Mouse (Mus musculus) left cerebral cortex, adult 11 months (tissue): ENCODE measurements around the gene Nol10.
"Not testable (repeated sequence)": the region's sequence is repeated elsewhere in the genome, so short reads cannot be mapped to it uniquely, and the experiment has no call there.

Experiments
- DNase-seq: peaks from one replicate; pipeline ENCODE4 v3.0.0; 2022; ENCODE audit warnings: low spot score

The Nol10 gene

GRCm38 (mm10) chr12:17459223-17459622, 111.0 kb downstream of the Nol10 start:
- DNase-seq, result not testable (repeated sequence)

GRCm38 (mm10) chr12:17463706-17464105, 115.4 kb downstream of the Nol10 start:
- no peak for DNase-seq

GRCm38 (mm10) chr12:17464550-17464949, 116.3 kb downstream of the Nol10 start:
- DNase-seq, result not testable (repeated sequence)

GRCm38 (mm10) chr12:17466791-17467190, 118.5 kb downstream of the Nol10 start:
- no peak for DNase-seq

GRCm38 (mm10) chr12:17468359-17468758, 120.1 kb downstream of the Nol10 start:
- DNase-seq, result no peak

- no peak for DNase-seq
Observed at GRCm38 (mm10) chr12:17469869-17470268, 121.6 kb downstream of the Nol10 start.

GRCm38 (mm10) chr12:17470528-17470927, 122.3 kb downstream of the Nol10 start:
- not testable (repeated sequence) for DNase-seq

- DNase-seq, result no peak
Observed at GRCm38 (mm10) chr12:17471405-17471804, 123.1 kb downstream of the Nol10 start.

- no peak for DNase-seq
Observed at GRCm38 (mm10) chr12:17473128-17473527, 124.9 kb downstream of the Nol10 start.

- no peak for DNase-seq
Observed at GRCm38 (mm10) chr12:17473862-17474261, 125.6 kb downstream of the Nol10 start.

- no peak for DNase-seq
Observed at GRCm38 (mm10) chr12:17474681-17475080, 126.4 kb downstream of the Nol10 start.

GRCm38 (mm10) chr12:17475146-17475545, 126.9 kb downstream of the Nol10 start:
- no peak for DNase-seq

- no peak for DNase-seq
Observed at GRCm38 (mm10) chr12:17478196-17478595, 129.9 kb downstream of the Nol10 start.

GRCm38 (mm10) chr12:17478856-17479255, 130.6 kb downstream of the Nol10 start:
- no peak for DNase-seq
